Mouse (Mus musculus) heart, adult 2 months (tissue): ENCODE measurements around the gene Izumo4.

Experiments used
- CTCF ChIP-seq: fragments of 200-600 bp; IDR thresholded peaks from 2 replicates; pipeline ENCODE4 v1.8.1; 2022; ENCODE audit warnings: antibody characterized with exemption, mild to moderate bottlenecking, moderate library complexity
- EP300 ChIP-seq: fragments of 200-500 bp; IDR thresholded peaks from 2 replicates; pipeline ENCODE4 v1.6.1; 2011; ENCODE audit warnings: low read depth, low read length, control low read depth; ENCODE audit not compliant: insufficient read depth
- POLR2A ChIP-seq: fragments of 200-500 bp; IDR thresholded peaks from 2 replicates; pipeline ENCODE4 v1.6.1; 2011; ENCODE audit warnings: mild to moderate bottlenecking, low read depth, low read length, control low read depth; ENCODE audit not compliant: insufficient read depth

DNA sequence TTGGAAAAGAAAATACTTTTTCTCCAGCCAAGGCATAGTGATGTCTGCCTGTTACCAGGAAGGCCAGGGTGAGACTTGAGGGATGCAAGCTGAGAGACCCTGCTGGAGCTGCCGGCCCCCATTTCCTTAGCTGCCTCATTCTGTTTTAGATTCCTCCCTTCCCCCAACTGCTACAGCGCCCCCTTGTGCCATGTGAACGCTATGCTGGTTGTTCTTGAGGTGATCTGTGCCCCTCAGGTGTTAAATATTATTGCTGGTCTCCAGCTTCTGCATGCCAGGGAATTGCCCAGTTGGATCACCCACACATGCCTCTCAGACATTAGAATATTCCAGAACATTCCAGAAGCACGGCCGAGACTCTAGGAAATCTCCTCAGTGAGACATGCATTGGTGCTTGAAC is 40.8 kb upstream of the Izumo4 start:
- TF ChIP-seq POLR2A = no peak
- TF ChIP-seq EP300 = 0 out of 2 replicates have a peak, but pooled peaks have one; percentile 17
- TF ChIP-seq CTCF = peak; percentile 72
